Mouse (Mus musculus): ENCODE data around the gene Neurl4. TPM values are rescaled to one million over a fixed set of nuclear protein-coding genes. Genes with fewer than 3 reads are reported as not detected.

The Neurl4 gene
- total and polyA plus RNA-seq, 2 experiments from 2014 or later = 4.5 to 59.5 TPM

DNA sequence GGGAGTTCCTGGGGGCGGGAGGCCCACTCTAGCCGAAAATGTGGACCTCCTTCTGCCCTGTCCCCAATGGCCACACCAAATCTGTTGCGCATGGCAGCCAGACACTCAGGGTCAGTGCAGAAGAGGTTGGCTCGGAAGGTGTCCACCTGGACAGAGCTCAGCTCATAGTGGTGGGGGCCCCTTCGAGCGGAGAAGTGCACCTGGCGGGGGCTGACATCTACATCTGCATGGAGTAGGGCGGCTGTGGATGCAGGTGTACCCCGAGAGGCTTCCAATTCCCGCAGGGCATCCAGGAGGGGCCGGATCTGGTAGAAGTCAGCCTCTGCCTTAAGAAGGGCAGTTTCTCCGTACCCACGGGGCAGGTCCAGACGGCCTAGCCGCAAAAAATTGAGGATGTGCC is 21.2 kb upstream of the Neurl4 start:
- 58% methylated on average over 15 of the region's 15 CpGs for WGBS

DNA sequence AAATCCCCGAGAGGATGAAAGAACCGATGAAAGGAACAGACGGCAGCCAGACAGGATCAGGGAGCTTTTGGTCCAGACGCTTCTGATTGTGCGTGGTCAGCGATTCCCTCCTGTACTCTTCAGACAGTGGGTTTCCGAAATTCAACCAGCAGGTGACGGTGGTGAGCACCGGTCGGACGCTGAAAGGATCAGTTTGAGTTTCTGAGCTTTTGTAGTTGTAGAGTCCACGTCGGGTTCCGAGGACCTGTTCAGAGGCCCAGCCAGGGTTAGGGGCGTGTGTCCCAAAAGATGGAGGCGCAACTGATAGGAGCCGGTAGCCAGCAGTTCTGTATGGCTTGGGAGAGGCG is 20.4 kb upstream of the Neurl4 start:
- peak overlapping the region; percentile 90 for H3K27ac ChIP-seq (ENCODE audit: low read depth)
- peaks cover 8% of the 10 kb centered on the region; the same call in 1 of the 2 replicates for H3K4me1 ChIP-seq (ENCODE audit: control insufficient read depth, insufficient read depth)
- H3K4me2 ChIP-seq (ENCODE audit: low read depth, low read length) = peak overlapping the region; percentile 81
- no peaks in the 10 kb centered on the region for H3K9me3 ChIP-seq (replicated peaks; ENCODE audit: control insufficient read depth, low read length)
- H3K4me3 ChIP-seq (ENCODE audit: low read depth, low read length) = peak overlapping the region; percentile 58
- no peaks in the 10 kb centered on the region for H3K36me3 ChIP-seq (replicated peaks; ENCODE audit: control insufficient read depth, insufficient read depth, low read length)
- WGBS = under 1% methylated on average over 18 of the region's 18 CpGs
- ATAC-seq (ENCODE audit: insufficient read depth, low read depth) = peak; percentile 49
- peak; percentile 78 for TF ChIP-seq CTCF (IDR thresholded peaks at IDR 0.05; ENCODE audit: low read depth)
- TF ChIP-seq EP300 (IDR thresholded peaks at IDR 0.05; ENCODE audit: low read depth) = no peak
- DNase-seq (ENCODE audit: low spot score) = peak; percentile 79
- H3K27me3 ChIP-seq (ENCODE audit: control insufficient read depth, insufficient read depth, low read length) = no peaks in the 10 kb centered on the region
- H3K9ac ChIP-seq (replicated peaks; ENCODE audit: low read depth, low read length) = peak overlapping the region; percentile 59

More for the DNA sequence above, 21.2 kb upstream of the Neurl4 start:
- Histone ChIP-seq H3K27me3 (ENCODE audit: control insufficient read depth, insufficient read depth, low read length) (no peaks in the 10 kb centered on the region), H3K9ac (replicated peaks; ENCODE audit: low read depth, low read length) (peak overlapping the region; percentile 59; the same call in 1 of the 2 replicates), H3K9me3 (replicated peaks; ENCODE audit: control insufficient read depth, low read length) (no peaks in the 10 kb centered on the region), H3K4me2 (ENCODE audit: low read depth, low read length) (peak overlapping the region; percentile 81), H3K36me3 (replicated peaks; ENCODE audit: control insufficient read depth, insufficient read depth, low read length) (no peaks in the 10 kb centered on the region), H3K4me1 (ENCODE audit: control insufficient read depth, insufficient read depth) (peaks cover 8% of the 10 kb centered on the region; the same call in 1 of the 2 replicates), H3K27ac (ENCODE audit: low read depth) (no peak overlapping the region), H3K4me3 (ENCODE audit: low read depth, low read length) (peak overlapping the region; percentile 58)
- no peak for DNase-seq (ENCODE audit: low spot score)
- TF ChIP-seq CTCF (IDR thresholded peaks at IDR 0.05; ENCODE audit: low read depth) (no peak), EP300 (IDR thresholded peaks at IDR 0.05; ENCODE audit: low read depth) (no peak)
- no peak for ATAC-seq (ENCODE audit: insufficient read depth, low read depth)

DNA sequence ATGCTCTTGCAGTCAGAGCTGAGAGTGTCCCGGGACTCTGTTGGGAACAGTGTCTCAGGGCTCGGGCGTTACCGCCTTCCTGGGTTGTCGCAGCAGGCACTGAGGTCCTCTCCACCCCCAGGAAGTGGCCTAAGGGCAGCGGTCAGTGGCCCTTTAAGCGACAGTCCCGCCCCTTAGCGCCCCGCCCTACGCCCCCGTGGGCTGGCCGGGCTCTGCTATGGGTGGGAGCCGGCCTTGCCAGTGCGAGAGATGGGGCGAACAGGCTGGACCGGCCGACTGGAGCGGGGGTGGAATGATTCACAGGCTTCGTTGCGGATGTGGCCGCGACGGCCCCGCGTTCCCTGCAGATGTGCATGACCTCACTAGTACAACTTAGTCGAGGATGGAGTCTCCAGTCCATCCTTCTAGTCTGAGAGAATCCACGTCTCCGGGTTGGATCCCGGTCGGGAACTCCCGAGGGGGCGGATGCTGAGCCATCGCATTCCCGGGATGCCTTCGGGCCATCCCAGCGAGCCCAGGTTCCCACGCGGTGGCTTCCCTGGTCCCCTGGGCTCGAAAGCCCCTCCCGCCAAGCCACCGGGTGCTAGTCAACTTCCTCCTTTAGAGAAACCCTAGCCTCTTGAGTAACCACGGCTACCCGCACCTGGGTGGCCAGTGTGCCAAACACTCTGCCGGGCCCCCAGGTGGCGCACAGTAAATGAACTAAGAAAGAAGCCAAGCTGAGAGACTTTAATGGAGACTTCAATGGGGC is 19.8 kb upstream of the Neurl4 start, which contains the start of gene Kctd11:
Gene Kctd11 (minus strand): TSS at position 554 of the 751 bp plus-strand sequence.
- under 1% methylated on average over 46 of the region's 46 CpGs for WGBS
- H3K27me3 ChIP-seq (ENCODE audit: control insufficient read depth, insufficient read depth, low read length) = no peaks in the 10 kb centered on the region
- H3K27ac ChIP-seq (ENCODE audit: low read depth) = peak within 1 kb of the TSS; percentile 90
- ATAC-seq (ENCODE audit: insufficient read depth, low read depth) (peak; percentile 84), DNase-seq (ENCODE audit: low spot score) (peak; percentile 81)
- no peaks in the 10 kb centered on the region for H3K36me3 ChIP-seq (replicated peaks; ENCODE audit: control insufficient read depth, insufficient read depth, low read length)
- H3K4me2 ChIP-seq (ENCODE audit: low read depth, low read length) = peak within 1 kb of the TSS; percentile 81
- H3K9ac ChIP-seq (replicated peaks; ENCODE audit: low read depth, low read length) = peak within 1 kb of the TSS; percentile 59
- peaks cover 8% of the 10 kb centered on the region; the same call in 1 of the 2 replicates for H3K4me1 ChIP-seq (ENCODE audit: control insufficient read depth, insufficient read depth)
- TF ChIP-seq CTCF (IDR thresholded peaks at IDR 0.05; ENCODE audit: low read depth) = peak; percentile 26
- peak; percentile 68 for TF ChIP-seq EP300 (IDR thresholded peaks at IDR 0.05; ENCODE audit: low read depth)
- H3K4me3 ChIP-seq (ENCODE audit: low read depth, low read length) = peak within 1 kb of the TSS; percentile 58
- no peaks in the 10 kb centered on the region for H3K9me3 ChIP-seq (replicated peaks; ENCODE audit: control insufficient read depth, low read length)

DNA sequence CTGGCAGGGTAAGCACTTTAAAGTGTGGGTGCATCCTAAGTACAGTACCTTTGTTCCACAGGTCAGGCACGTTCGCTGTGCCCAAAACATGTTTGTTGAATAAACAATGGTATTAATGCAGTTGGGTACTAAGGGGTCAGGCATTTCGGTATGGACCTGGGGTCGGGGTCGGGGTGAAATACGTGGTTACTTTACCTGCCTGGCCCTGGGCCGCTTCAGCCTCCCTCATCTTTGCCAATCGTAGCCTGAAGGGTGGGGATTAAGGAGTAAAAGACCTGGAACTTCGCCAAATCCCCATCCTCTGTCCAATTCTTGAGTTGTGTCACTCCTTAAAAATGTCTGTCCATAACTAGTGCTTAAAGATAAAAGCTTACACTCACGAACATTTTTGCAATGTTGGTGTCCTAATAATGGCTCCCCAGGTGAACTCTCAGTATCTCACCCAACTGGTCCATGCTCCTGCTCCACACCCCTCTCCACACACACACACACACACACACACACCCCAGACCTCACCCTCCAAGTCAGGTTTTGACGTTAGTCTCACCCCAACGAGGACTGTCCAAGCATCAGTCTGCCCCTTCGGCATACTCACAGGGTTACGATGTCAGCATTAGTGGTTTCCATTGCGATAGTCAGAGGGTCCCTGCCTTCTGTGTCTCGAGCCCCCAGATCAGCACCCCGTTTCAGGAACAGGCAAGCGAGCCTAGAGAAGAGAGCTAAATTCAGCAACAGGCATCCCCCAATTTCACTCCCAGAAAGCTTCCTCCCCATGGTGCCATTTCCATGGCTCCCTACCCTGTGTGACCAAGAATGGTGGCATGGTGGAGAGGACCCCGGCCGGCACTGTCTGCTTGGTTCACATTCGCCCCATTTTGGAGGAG is 18.8 kb upstream of the Neurl4 start:
- no peaks in the 10 kb centered on the region for H3K36me3 ChIP-seq (replicated peaks; ENCODE audit: control insufficient read depth, insufficient read depth, low read length)
- H3K9ac ChIP-seq (replicated peaks; ENCODE audit: low read depth, low read length) = peak overlapping the region; percentile 59; the same call in 1 of the 2 replicates
- 60% methylated on average over 21 of the region's 21 CpGs for WGBS
- no peaks in the 10 kb centered on the region for H3K9me3 ChIP-seq (replicated peaks; ENCODE audit: control insufficient read depth, low read length)
- no peak for TF ChIP-seq CTCF (IDR thresholded peaks at IDR 0.05; ENCODE audit: low read depth)
- no peak for TF ChIP-seq EP300 (IDR thresholded peaks at IDR 0.05; ENCODE audit: low read depth)
- peaks cover 8% of the 10 kb centered on the region; the same call in 1 of the 2 replicates for H3K4me1 ChIP-seq (ENCODE audit: control insufficient read depth, insufficient read depth)
- no peaks in the 10 kb centered on the region for H3K27me3 ChIP-seq (ENCODE audit: control insufficient read depth, insufficient read depth, low read length)
- peak overlapping the region; percentile 81 for H3K4me2 ChIP-seq (ENCODE audit: low read depth, low read length)
- H3K4me3 ChIP-seq (ENCODE audit: low read depth, low read length) = peak overlapping the region; percentile 58
- DNase-seq (ENCODE audit: low spot score) = no peak
- ATAC-seq (ENCODE audit: insufficient read depth, low read depth) = no peak
- peak overlapping the region; percentile 90 for H3K27ac ChIP-seq (ENCODE audit: low read depth)

DNA sequence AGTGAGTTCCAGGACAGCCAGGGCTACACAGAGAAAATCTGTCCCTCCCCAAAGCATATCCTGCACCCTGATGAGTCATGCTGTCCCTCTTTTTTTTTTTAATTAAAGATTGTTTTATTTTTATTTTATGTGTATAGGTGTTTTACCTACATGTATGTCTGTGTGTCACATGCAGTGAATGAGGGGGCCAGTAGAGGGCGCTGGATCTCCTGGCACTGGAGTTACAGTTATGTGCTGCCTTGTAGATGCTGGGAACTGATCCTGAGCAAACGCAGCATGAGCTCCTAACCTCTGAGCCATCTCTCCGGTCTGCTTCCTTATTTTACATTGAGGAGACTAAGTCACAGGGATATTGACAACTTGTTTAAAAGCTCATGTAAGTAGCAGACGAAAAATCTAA is 17.8 kb upstream of the Neurl4 start:
- H3K4me1 ChIP-seq (ENCODE audit: control insufficient read depth, insufficient read depth) = peaks cover 8% of the 10 kb centered on the region; the same call in 1 of the 2 replicates
- 60% methylated on average over 4 of the region's 4 CpGs for WGBS
- TF ChIP-seq CTCF (IDR thresholded peaks at IDR 0.05; ENCODE audit: low read depth) (peak; percentile 22), EP300 (IDR thresholded peaks at IDR 0.05; ENCODE audit: low read depth) (no peak)

More for the DNA sequence above, 17.8 kb upstream of the Neurl4 start:
- Histone ChIP-seq H3K9ac (replicated peaks; ENCODE audit: low read depth, low read length) (no peak overlapping the region), H3K4me2 (ENCODE audit: low read depth, low read length) (no peak overlapping the region), H3K36me3 (replicated peaks; ENCODE audit: control insufficient read depth, insufficient read depth, low read length) (no peaks in the 10 kb centered on the region), H3K27me3 (ENCODE audit: control insufficient read depth, insufficient read depth, low read length) (no peaks in the 10 kb centered on the region), H3K4me3 (ENCODE audit: low read depth, low read length) (no peak overlapping the region), H3K27ac (ENCODE audit: low read depth) (no peak overlapping the region), H3K9me3 (replicated peaks; ENCODE audit: control insufficient read depth, low read length) (no peaks in the 10 kb centered on the region)
- no peak for DNase-seq (ENCODE audit: low spot score)
- ATAC-seq (ENCODE audit: insufficient read depth, low read depth) = no peak

Measured in heart, postnatal 0 days (tissue).